Mouse (Mus musculus) cerebellum, adult 8-10 months (tissue): Measurements from ENCODE around the gene Itih3.

ENCODE experiments used
- DNase-seq: peaks from one replicate; pipeline ENCODE4 v3.0.0; 2022

Gene Itih3

GRCm38 (mm10) chr14:30899972-30900371 is 23.6 kb downstream of the Itih3 start:
- DNase-seq, result no peak

DNA sequence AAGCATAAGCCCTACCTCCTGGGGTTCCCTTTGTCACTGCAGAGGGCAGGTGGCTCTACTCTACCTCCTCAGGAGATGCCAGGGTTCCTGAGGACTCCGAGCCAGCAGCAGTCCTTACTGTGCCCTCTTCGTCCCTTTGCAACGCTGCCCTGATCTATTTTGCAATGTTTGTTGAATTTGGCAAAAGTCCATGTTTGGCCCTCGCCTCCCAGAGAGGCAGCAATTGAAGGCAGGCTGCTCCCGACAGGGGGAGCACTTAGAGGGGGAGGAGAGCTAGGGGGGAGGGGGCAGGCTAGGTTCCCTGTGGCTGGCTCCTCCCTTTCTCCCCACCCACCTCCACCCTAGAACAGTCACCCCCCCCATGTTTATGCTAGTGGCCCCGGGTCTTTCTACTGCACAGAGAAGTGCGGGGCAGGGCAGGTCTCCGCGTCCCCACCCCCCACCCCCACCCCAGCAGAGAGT is 35.3 kb downstream of the Itih3 start:
- DNase-seq, result peak; percentile 42

DNA sequence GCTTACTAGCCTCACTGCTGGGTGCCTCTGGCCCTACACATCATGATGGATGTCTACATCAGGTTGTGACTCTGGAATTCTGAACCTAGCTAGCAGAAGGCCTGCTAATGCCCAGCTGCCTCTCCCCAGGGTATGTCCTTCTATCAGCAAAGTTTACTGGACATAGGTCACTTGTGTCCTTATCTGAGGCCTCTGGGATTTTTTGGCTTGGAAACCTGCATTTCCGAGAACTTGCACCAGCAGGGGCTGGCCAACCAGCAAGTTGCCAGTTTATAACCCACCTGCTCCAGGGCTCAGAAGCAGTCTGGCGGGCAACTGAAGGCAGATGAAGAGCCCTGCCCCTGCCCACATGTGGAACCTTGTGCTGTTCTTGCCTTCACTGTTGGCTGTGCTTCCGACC is 37.4 kb downstream of the Itih3 start, which contains the start of gene Itih4:
Itih4 (plus strand) TSS at position 273 of the 400 bp plus-strand sequence.
- no peak for DNase-seq

- DNase-seq, result no peak
These were observed 38.3 kb downstream of the Itih3 start for GRCm38 (mm10) chr14:30885298-30885697.

DNA sequence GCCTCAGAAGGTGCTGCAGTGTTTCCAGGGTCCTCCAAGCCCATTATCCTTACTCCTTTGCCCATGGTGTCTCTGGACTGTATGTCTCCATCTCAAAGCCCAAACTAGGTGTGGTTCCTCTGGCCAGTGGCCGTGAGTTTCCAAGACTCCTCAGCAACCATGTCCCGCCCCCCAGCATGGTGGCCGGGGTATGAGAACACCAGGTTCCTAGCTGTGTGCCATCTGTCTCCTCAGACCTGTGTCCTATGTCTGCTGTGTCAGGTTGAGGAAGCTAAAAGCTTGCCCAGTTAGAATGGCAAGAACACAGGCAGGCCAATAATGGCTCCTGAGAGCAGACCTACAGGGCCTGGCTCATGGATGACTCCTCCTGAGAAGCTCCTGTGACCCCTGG is 41.8 kb downstream of the Itih3 start:
- no peak for DNase-seq

- peak; percentile 62 for DNase-seq
These were observed 42.5 kb downstream of the Itih3 start for GRCm38 (mm10) chr14:30880811-30881717.

DNA sequence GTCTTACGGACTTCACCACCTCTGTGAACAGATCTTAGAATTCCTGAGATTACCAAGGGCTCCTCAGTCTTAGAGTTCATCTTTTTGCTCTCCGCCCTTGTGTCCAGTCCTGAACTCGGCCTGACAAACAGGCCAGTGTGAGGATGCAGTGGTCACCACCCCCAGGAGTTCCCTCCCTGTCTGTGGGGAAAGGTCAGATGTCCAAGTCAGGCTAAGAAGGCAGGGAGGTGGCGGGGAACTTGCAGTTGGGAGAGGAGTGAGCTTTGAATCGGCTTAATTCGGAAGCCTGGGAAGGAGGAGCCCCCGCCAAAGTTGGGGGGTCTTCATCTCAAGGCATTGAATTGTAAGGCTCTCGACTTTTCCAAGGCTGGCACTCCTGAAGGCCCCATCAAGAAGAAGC is 43.3 kb downstream of the Itih3 start:
- DNase-seq, result no peak

GRCm38 (mm10) chr14:30879794-30880193 is 43.8 kb downstream of the Itih3 start:
- DNase-seq, result no peak

- DNase-seq, result no peak
These were observed 44.5 kb downstream of the Itih3 start, which contains the start of gene Mustn1 for GRCm38 (mm10) chr14:30878958-30879571. TSS of gene Mustn1 (plus strand) at chr14:30879200.

- DNase-seq, result no peak
These were observed 45.7 kb downstream of the Itih3 start for GRCm38 (mm10) chr14:30877827-30878226.

GRCm38 (mm10) chr14:30876451-30876850 is 47.1 kb downstream of the Itih3 start:
- no peak for DNase-seq

GRCm38 (mm10) chr14:30875955-30876354 is 47.6 kb downstream of the Itih3 start:
- no peak for DNase-seq

- no peak for DNase-seq
These were observed 48.3 kb downstream of the Itih3 start for GRCm38 (mm10) chr14:30875130-30875865.

DNA sequence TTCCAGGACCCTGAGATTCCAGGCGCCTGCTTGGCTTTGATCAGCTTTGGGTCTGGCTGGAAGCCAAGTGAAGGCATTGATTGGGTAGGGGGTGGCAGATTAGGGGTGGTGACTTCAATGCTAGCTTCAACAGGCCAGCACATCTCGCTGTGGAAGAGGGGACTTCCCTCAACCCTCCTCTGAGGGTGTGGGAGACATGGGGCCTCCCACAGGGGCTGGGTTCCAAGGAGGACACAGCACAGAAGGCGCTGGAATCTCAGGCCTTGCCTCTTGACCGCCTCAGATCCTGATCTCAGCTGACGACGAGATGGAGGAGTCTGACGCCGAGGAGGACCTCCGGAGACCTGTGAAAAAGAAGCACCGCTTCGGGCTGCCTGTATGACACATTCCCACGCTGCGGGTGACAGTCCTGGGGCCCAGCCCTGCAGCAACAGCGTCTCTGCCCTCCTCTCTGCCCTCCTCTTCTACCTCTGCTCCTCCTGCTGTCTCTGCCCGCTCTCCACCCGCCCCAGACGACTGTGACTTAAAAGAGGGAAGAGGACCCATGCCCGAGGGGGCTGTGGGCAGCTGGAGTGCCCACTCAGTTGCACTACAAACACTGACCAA is 49.4 kb downstream of the Itih3 start:
- no peak for DNase-seq

- no peak for DNase-seq
These were observed 53.1 kb downstream of the Itih3 start for GRCm38 (mm10) chr14:30870206-30871147.

DNA sequence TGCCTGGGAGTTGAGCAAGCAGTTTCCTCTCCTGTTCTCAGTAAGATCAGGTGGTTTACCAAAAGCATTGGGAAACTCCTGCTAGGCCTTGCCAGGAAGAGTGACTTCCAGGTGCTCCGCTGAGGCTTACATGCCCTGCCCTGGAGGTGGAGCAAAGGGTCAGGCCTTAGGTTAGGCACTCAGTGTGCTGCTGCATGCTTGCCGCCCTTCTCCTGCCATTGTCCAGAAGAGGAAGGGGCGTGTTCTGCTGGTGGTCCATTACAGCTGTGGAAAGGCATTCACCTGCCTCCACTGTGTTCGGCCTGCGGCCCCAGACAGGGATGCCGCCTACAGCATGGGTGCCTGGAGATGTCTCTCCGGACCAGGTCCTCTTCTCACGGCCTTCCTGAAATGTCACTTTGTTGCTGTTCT is 54.2 kb downstream of the Itih3 start:
- no peak for DNase-seq

DNA sequence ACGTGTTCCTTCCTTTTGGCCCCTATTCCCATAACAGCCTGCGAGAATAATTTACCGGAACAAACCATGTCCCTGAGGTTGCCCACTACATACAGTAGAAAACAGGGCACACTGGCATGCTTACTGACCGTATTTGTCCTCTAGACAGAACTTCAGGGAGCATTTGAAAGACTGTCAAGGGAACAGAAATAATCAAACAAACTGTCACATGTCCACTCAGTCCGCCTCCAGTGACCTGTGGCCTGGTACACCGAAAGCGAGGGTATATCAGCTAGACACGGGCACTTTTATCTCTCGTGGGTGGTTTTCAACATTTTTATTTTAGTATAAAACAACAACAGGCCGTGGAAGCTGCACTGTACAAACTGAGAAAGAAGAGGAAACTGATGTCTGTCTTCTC is 54.7 kb downstream of the Itih3 start:
- DNase-seq, result no peak

GRCm38 (mm10) chr14:30867042-30867441 is 56.5 kb downstream of the Itih3 start:
- peak; percentile 65 for DNase-seq

DNA sequence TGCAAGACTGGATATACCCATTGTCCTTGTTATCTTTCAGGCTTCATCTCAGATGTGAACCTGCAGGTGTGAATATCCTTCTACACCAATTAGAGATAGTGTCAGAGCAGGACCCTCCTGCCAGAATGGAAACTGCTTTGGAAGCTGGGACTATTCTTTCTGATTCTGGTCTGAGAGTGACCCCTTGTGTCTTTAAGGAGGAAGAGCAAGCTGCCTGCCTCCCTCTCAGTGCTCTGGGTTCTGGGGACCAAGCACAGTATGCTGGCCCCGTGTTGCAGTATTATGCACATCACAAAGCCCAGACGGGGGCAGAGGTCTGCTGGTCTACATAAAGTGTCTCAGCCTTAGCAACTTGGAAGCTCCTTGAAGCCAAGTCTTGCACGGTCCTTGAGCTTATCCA is 58.2 kb downstream of the Itih3 start:
- DNase-seq, result no peak

DNA sequence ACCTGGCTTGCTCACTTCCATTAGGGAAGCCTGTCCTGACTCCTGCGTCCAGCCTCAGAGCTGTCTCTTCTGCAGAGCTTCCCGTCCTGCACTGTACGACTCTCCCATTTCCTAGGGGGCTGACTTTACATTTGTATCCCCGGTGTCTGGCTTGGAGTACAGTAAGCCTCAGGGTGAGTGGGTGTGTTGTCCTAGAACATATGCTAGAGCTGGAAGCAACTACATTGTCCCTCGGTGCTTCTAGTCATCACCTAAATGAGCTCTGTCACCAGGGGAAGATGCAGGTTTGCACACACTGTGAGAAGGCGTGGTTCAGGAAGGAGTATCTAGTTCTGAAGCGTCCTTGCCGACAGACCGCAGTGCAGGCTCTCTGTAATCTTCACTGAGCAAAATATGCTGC is 61.2 kb downstream of the Itih3 start:
- no peak for DNase-seq

DNA sequence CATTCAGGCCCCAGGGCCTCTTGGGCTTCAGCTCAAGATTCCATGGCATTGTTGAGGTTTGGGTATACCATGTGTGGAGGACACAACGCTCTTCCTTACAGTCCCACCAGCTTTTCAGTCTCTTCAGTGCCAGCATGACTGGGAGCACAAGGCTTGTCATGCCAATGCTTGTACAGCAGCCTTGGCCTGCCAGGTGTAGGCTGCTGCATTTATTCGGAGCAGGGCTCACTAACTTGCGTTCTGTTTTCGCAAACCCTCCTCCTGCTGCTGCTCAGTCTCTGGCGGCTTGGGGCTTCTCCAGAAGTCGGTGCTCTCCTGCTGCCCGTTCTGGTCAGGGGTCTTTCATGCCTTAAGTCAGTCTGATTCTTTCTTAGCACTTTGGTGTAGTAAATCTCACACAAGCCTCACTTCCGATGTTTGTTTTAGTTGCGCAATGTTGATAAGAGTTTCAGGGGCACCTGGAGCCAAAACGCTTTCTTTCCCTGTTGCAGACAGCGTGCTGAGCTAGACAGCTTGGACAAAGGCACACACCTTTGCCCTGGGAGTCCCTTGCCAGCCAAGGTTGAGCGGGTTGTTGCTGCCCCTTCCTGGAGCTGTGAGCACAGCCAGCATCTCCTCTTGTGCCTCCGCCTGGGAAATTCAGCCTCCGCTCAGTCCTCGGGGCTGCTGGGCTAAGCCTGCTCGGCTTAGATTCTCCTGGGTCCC is 62.0 kb downstream of the Itih3 start:
- DNase-seq, result peak; percentile 37
